Mouse (Mus musculus) adrenal gland (tissue): Measurements from ENCODE around the gene Dscam.

Experiments used
- intact Hi-C: fragments of 180-260 bp; cut with DNase I; formaldehyde crosslinking; loops from one replicate; pipeline ENCODE4 v1.15.1; 2025

Dscam gene

DNA sequence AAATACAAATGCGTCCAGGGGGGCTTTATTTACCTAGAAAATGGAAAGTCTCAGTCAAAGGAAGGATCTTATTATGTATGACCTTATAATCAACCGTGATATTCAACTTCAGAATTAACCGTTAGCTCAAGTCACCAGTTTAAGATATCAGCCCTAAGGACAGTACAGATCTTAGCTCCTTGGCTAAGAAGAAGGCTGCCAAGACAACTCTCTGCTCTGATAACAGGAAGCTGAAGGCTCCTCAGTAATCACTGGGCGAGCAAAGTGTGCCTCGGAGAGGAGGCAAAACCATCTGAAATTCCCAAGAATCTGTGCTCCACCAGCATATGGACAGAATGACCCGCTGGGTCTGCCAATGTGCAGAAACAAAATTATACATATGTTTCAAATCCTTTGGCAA, 149.1 kb downstream of the Dscam start:
- intact Hi-C loops: no loop called here

DNA sequence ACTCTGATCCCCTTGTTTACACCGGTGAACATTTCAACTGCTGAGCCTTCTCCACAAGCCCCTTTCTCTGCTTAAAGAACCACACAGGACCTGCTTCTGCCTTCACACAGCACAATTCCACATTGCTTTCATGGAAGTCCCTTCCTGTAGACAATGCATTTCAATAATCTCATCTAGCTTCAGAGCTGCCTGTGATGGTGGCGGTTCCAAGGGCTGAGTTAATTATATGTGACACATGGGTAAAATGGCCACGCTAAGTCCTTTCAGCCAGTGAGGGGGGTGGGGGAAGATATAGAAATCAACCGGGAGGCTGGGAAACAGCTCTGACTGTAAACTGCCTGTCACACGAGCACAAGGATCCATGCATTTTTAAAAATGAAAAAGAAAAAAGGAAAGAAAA, 152.2 kb downstream of the Dscam start:
- intact Hi-C loops: no loop called here

DNA sequence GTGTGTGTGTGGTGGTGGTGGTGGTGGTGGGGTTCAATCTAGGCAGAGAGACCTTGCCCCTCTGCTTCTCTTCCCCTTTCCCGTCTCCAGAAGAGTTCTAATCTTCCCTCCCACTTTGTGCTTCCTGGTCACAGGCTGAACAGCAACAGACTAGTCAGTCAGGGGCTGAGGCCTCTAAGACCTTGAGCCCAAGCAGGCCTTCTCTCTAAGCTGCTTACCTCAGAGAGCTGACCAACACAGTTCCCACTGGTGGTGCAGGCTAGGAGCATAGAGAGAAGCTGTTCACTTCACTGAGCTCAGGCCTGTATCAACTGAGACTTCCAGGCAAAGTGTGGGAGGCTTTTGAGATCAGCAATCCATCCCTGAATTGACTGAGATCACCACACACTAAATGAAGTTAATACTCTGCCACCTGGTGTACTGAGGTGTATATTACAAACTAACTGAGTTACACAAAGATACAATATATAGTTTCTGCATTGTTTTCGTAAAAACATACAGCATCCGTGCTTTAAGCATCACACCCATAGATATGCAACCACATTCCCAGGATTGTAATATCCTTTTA, 153.3 kb downstream of the Dscam start:
- intact Hi-C loops: loop anchor here (2.0 kb wide), 1 partner anchor 120 kb away; no protein-coding TSS in a partner anchor

DNA sequence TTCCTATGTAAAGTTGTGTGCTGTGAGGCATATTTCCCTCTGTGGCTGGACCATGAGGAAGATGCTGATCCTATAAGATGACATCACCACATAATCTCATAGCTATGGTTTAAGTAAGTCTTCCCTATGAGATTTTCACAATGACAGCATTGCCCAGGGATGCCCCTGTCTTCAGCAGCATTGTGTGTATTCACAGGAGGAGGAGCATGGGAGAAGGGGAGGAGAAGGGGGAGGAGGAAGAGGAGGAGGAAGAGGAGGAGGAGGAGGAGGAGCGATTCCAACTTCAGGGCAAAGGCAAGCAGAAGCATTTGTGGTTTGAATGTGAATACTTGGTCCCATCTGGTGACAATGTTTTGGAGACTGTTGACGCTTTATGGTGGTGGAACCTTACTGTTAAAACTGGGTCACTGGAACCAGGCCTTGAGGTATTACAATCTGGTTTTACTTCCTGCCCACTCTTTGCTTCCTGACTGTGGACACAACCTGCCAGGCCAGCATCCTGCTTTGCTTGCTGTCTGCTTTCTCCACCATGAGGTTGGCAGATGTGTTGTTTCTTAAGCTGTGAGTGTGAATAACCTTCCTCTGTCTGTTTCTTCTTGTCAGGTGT, 154.2 kb downstream of the Dscam start:
- intact Hi-C loops: loop anchor here (2.0 kb wide), 1 partner anchor 120 kb away; no protein-coding TSS in a partner anchor

DNA sequence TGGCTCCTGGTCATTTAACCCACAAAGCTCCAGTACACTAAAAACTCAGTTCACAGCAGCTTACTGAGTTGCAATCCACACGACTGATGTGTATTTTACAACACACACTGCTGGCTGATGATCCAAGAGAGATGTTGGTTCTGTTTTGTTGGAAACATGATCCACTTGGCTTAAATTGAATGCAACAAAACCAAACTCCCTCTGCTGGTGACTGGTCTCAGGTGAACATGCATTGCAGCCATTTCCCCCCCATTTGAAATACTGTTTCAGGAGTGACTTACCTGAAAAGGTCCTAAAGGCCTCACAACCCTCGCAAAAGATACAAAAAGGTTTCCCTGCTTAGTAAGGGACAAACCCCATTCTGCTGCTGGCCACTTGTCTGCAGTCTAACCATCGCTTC, 156.2 kb downstream of the Dscam start:
- intact Hi-C loops: no loop called here

DNA sequence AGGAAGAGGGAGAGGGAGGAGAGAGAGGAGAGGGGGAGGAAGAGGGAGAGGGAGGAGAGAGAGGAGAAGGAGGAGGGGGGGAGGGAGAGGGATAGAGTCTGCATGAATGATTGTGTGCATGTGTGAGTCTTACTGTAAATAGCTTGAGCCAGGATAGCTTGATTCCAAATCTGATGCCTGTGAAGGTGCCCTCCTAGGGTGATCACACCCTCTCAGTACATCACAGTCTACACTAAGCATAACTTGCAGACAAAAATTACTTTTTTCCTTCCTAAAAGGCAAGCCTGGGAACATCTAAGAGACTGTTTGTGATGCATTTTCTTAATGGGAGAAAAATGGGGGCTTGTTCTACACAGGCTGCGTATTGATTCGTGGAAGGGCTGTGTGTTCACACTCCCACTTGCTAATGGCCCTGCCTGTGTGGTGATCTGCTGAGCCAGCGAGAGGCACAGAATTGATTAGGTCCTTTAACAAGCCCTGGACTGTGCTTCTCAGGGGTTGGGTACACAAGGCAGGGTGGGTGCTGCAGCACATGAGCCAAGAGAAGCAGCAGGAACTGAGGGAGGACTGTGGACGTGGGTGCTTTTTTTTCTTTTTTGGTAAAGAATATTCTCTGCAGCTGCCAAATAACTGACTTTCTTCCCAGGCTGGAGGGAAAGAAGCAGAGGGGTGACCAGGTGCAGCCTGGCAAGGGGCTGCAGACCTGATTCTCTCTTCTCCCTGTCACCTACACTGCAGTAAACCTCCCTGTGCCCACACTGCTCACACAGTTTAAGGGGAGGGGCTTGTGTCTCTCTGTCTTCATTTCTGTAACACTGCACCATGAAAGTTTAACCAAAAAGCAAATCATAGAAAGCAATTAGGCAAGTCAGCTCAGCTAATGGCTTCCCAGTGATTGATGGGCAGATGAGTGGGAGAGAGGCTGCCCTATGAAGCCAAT, 161.2 kb downstream of the Dscam start:
- intact Hi-C loops: no loop called here

DNA sequence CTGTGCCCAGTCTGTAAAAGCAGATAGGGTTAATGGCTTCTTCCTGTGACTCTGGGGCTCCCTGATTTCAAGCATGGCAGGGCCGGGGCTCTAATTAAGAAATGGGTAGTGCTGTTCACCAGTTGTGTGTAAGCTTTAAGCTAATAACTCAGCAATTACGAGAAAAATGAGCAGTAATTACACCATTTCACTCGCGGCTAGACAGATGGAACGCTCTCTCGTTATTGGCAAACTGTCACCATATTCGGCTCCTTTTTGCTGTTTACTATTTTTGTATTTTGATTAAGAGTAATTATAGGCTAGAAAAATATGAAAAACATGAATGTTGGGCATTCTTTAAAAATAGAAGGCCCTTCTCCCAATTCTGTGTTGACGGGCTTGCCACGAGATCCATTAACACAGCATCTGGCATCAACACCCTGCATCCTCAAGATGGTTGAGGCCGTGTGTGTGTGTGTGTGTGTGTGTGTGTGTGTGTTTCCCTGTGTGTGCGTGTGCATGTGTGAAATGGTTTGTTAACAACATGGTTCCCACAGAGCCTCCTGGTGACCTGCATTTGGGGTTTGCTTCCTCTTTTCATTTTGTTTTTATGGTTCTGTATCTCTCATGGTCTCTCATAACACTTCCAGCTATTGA, 162.5 kb downstream of the Dscam start:
- intact Hi-C loops: no loop called here

DNA sequence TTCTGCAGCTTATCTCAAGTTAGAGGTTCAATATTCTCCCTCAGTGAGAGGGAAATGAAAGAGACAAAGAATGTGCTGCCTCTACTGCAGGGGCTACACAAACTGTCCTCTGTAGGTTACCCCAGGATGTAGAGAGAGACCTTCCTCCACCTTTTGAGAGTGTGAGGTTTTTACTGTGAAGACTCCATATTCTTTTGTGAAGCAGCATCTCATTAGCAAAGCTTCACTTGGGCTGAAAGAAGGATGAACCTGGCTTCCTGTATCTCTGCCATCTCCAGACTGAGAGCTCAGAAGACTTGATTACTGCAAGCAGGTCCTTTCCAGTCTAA, 163.7 kb downstream of the Dscam start:
- intact Hi-C loops: no loop called here

DNA sequence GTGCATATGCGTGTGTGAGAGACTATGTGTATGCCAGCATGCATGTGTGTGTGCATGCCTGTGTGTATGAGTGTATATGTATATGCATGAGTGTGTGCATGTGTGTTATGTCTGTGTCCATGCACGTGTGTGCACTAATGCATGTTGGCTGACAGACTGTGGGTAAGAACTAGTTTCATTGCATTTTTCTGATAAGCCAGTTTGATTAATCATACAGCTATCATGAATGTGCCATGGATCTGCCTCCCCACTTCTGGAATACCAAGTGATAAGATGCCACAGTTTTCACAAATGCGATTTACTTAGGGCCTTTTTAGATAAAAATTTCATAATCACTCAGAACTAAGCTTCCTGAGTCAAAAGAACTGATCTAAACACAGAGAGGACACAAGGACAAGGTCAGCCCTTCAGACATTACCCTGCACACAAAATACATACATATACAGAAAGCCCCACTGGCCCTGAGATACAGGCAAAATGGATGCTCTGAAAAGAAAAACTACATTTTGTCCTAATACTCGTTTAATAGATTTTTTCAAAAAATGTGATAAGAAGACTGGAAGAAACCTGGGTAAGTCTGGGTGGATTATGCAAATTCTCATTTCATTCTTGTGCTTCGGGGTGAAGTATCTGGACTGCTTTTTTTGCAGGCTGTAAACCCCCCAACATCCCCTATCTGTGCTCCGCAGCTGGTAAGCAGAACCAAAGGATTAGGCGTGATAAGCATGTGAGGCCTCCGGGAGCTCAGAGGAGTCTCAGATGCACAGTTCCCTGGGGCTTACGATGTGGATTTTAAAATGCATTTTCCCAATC, 164.3 kb downstream of the Dscam start:
- intact Hi-C loops: no loop called here

DNA sequence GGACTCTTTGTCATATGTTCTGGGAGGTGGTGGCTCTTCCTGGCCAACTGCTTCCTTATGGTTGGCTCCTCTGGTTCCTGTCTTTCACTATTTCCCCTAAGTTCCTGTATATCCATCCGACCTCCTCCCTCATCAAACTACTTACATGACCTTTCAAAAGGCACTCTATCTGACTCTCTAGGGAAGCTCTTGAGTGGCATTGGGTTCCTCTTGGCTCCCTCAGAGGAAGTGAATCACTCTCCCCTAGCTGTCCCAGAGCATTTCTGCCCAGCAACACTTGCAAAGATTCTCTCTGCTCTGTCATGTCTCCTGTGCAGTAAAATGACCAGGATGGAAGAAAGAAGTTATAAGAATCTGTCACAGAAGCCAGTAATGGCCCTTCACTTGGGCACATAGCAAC, 166.6 kb downstream of the Dscam start:
- intact Hi-C loops: no loop called here

DNA sequence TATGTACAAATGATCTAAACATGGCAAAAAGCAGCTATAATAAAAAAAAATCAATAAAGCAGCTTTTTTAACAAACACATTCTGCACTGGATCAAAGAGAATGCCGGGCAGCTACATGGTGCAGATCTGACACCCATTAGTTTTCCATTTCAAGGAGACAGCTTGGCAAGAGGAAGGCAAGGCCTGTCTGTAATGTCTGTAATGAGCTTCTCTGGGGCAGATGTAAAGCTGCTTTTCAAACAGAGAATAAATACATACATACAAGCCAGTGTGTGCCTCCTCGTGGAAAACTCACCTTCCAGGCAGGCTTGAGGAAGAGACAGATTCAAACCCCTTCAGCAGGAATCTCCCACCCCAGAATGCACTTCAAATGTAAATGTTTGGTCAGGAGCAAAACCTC, 167.7 kb downstream of the Dscam start:
- intact Hi-C loops: no loop called here

DNA sequence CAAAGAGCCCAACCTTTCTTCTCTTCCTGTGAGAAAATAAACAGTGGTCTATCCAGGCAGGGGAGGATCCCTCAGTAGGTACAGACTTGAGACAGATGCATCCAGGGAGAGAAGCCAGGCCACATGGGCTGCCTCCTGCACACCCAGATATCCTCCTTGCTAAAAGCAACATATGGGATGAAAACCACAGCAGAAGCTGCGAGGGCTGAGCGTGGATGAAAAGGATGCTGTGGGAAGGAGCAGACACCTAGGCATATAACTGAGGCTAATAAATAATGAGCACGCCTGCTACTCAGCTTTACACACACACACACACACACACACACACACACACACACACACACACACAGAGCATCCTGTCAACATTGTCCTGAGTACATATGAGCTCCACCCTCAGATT, 168.4 kb downstream of the Dscam start:
- intact Hi-C loops: no loop called here

DNA sequence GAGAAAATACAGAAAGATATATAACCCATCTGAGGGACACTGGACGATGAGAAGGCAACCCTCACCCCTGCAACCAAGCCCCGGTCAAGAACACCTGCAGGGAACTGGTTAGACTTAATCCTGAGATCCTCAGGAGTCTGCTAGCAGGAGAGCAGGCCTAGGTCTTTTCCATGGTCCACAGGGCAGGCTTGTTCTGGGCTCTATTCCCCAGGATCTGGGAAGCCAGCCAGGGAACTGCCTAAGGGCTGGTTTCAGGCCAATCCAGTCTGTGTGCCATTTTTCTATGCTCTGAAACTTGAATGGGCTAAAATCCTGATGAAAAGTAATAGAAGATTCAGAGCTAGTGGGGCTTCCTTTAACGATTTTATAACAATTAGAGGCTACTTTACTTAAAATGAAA, 173.7 kb downstream of the Dscam start:
- intact Hi-C loops: no loop called here

DNA sequence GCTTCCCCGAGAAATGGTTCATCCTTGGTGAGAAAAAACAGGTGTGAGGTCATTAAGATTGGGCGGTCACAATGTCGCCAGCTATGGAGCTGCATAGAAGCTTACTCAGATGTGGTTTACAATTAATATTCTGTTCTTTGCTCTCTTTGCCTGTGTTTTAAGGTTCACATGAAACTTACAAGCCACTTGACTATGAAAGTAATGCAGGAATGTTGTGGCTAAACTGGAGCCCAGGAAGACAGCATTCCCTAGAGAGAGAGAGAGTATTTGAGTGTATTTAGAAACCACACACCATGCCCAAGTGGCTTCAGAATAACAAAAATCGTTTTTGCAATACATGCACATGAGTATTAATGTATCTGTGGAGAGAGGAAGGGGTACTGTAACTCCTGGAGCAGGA, 174.7 kb downstream of the Dscam start:
- intact Hi-C loops: no loop called here

DNA sequence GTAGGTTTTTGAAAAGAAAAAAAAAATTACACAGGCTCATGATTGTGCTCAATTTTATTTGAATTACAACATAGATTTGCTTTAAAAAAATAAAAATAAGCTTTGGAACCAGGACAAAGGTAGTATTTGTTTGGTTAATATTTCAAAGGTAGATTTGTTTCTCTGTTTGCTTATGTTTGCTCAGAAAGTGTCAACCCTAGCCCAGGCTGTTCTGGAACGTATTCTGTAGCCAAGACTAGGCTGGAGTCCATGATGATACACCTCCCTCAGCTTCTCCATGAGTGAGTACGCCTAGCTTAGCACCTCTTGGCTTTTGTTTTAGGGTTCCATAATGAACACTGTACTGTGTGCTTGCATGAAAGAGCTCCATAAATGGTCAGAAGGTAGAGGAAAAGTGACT, 183.2 kb downstream of the Dscam start:
- intact Hi-C loops: no loop called here

DNA sequence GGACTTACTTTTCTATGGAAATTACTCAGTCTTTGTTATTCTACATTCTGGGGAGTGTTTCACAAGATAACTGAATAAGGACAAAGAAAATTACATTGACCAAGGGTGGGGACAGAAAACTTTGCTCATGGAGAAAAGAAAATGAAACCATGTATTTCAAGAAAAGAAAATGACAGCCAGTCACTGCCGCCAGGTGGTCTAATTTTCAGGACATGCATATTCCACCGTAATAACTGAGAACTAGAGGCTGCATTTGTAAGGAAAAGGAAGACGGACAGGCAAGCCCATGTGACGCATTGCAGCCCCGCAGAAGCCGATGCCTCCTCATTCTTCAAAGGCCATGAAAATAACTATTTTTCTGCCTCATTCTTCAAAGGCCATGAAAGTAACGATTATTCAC, 197.3 kb downstream of the Dscam start:
- intact Hi-C loops: no loop called here

DNA sequence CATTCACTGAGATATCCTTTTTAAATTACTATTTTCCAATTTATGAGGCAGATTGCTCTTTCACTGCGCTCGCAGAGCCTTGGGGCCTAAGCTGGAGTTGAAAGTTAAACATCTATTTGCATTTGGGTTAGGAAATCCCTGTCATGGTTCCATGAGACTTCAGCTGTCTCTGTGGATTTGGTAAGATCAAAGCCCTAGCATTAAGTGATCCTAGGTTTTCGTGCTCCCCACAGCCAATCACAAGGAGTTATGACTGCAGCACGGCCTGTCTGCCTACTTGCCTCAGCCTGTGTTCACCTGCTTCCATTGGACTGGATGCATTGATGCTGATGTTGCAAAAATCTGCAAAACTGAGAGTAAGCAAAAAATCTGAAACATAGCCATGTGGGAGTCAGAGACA, 198.8 kb downstream of the Dscam start:
- intact Hi-C loops: no loop called here

DNA sequence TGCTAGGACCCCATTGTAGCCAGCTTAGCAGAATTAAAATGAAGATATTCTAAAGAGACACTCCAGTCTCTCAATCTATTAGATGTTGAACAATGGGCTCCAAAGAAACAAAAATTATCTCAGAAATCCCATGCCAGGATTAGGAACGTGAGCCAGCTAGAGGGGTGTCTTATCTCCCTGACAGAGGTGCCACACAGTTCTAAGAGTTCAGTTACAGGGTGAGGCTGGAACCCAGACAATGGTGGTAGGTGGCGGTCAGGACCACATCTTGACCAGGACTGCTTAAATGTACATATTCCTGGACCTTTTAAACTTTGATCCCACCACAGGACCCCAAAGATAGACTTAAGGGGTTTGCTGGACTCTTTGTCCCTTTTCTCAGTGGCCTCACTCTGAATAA, 200.1 kb downstream of the Dscam start:
- intact Hi-C loops: no loop called here

DNA sequence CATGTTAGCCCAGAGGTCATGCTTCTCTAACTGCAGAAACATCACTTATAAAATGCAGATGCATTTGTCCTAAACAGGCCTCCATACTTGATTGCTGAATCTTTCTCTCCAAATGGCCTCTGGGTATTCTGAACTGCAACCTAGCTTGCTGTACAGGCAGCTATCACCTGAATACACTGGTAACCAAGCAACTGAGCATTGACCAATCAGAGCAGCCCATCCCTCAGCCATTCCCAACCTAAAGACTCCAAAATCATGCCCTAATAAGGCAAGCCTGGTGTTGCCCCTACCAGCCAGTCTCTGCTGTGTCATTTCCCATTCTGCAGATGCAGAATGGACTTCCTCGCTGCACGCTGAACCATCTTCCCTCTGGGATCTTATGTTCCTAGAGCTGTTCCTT, 200.9 kb downstream of the Dscam start:
- intact Hi-C loops: no loop called here

DNA sequence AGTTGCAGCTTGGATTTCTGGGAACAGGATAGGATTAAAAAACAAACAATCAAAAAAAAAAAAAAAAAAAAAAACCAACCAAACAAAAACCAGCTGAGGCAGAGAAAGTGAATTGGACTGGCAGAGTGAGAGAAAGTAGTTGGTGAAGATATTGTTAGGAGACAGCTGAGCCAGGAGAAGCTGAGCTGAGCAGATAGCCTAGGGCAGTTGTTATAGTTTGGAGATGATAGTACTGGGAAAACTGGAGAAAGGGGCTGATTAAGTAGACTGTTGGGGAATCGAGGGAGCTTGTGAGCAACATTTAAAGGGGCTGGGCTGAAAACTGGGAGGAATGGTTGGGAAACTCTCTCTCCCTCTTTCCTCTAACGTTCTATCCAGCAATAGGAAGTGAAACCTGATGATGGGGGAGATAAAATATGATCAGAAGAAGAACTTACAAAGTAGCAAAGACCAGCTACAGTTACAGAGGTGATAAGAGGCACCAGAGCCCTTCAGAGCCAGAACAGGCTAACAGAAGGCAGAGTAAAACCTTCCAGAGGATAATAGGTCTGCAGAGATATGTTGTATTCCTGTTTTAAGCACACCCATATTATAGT, 201.6 kb downstream of the Dscam start:
- intact Hi-C loops: no loop called here

DNA sequence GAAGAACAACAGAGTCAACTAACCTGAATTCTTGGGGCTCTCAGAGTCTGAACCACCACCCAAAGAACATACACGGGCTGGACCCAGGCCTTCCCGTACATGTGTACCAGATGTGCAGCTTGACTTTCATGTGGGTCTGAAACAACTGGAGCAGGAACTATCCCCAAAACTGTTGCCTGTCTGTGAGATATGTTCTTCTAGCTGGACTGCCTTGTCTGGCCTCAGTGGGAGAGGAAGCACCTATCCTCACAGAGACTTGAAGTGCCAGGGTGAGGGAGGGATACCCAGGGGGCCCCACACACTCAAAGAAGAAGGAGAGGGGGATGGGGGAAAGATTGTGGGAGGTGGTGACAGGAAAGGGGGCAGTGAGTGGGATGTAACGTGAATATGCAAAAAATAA, 210.9 kb downstream of the Dscam start:
- intact Hi-C loops: no loop called here
